Mouse (Mus musculus): ENCODE data around the gene Cdk14. TPM values are rescaled to one million over a fixed set of nuclear protein-coding genes. Genes with fewer than 3 reads are reported as not detected.

Gene Cdk14
- polyA plus RNA-seq, 1 experiment from 2014 or later, result 44.1 TPM

DNA sequence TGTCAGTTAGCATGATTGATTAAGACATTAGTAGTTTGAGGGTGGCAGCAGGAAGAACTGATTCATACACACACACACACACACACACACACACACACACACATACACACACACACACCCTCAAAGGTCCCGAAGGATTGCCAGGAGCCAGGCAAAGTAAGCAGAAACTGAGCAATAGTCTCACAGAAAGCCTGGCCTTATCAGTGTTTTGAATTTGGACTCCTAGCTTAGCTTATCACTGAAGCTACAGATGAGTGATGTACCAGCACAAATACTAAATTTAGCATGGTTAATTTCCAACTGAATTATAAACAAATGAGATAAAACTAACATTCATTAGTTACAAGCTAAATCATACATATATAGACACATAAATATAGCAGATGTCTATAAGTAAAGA lies 230.5 kb downstream of the Cdk14 start:
- Histone ChIP-seq H3K27ac (replicated peaks) (no peak overlapping the region), H3K4me2 (no peak overlapping the region), H3K9ac (no peak overlapping the region), H3K4me1 (replicated peaks) (no peaks in the 10 kb centered on the region), H3K4me3 (no peak overlapping the region), H3K36me3 (no peaks in the 10 kb centered on the region), H3K9me3 (no peaks in the 10 kb centered on the region), H3K27me3 (no peaks in the 10 kb centered on the region)
- ATAC-seq (ENCODE audit: low FRiP score, low read depth), result no peak
- WGBS, result 72% methylated on average over 1 of the region's 1 CpGs

GRCm38 (mm10) chr5:5185987-5186742 lies 233.9 kb downstream of the Cdk14 start:
- no peak overlapping the region for H3K4me2 ChIP-seq
- no peak overlapping the region for H3K27ac ChIP-seq (replicated peaks)
- no peak for ATAC-seq (ENCODE audit: low FRiP score, low read depth)
- no peaks in the 10 kb centered on the region for H3K27me3 ChIP-seq
- no peak overlapping the region for H3K9ac ChIP-seq
- 78% methylated on average over 3 of the region's 3 CpGs for WGBS
- H3K9me3 ChIP-seq, result no peaks in the 10 kb centered on the region
- H3K36me3 ChIP-seq, result no peaks in the 10 kb centered on the region
- H3K4me3 ChIP-seq, result no peak overlapping the region
- H3K4me1 ChIP-seq (replicated peaks), result no peaks in the 10 kb centered on the region

- Histone ChIP-seq H3K4me3 (no peak overlapping the region), H3K4me2 (no peak overlapping the region), H3K36me3 (no peaks in the 10 kb centered on the region), H3K4me1 (replicated peaks) (no peaks in the 10 kb centered on the region), H3K27ac (replicated peaks) (no peak overlapping the region), H3K9me3 (no peaks in the 10 kb centered on the region), H3K9ac (no peak overlapping the region), H3K27me3 (no peaks in the 10 kb centered on the region)
- no peak for ATAC-seq (ENCODE audit: low FRiP score, low read depth)
Measured at GRCm38 (mm10) chr5:5185521-5185920, 234.6 kb downstream of the Cdk14 start.

DNA sequence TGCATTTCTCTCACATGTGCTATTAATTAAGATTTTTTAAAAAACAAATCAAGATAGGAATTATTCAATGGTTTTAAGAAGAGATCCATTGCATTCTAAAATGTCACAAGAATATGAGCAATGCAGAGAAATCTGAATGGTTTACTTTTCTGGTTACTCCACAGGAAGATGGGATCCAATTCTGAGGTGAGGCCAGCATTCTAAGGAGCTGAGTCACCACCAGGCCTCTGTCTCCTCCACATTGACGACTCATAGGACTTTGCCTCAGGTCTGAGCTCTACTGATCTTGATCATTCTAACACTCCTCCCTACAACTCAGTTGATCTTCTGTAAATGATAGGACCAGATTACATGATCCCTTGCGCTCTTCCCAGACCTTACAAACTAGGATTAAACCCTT lies 239.4 kb downstream of the Cdk14 start:
- Histone ChIP-seq H3K9ac (no peak overlapping the region), H3K4me1 (replicated peaks) (no peaks in the 10 kb centered on the region; the same call in 1 of the 2 replicates), H3K4me2 (no peak overlapping the region), H3K27me3 (no peaks in the 10 kb centered on the region), H3K9me3 (no peaks in the 10 kb centered on the region), H3K4me3 (no peak overlapping the region), H3K36me3 (no peaks in the 10 kb centered on the region), H3K27ac (replicated peaks) (no peak overlapping the region)
- no peak for ATAC-seq (ENCODE audit: low FRiP score, low read depth)
- WGBS, result 94% methylated on average over 2 of the region's 2 CpGs

DNA sequence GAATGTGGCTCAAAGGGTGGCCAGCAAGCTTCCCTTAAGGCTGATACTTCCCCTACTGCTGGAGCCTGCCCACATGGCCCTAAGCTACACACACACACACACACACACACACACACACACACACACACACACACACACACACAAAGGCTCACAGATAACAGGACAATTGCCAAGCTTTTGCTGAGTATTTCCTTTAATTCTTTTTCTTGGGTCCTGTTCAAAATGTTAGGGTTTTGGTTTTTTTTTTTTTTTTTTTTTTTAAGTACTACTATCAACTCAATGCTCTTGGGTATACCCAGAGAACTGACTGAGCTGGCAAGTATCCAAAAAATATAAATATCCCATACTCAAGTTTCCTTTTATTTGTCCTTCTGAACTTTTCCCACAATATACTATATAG lies 239.8 kb downstream of the Cdk14 start:
- ATAC-seq (ENCODE audit: low FRiP score, low read depth), result no peak
- Histone ChIP-seq H3K36me3 (no peaks in the 10 kb centered on the region), H3K4me2 (no peak overlapping the region), H3K4me3 (no peak overlapping the region), H3K9ac (no peak overlapping the region), H3K9me3 (no peaks in the 10 kb centered on the region), H3K4me1 (replicated peaks) (no peaks in the 10 kb centered on the region; the same call in 1 of the 2 replicates), H3K27ac (replicated peaks) (no peak overlapping the region), H3K27me3 (no peaks in the 10 kb centered on the region)

DNA sequence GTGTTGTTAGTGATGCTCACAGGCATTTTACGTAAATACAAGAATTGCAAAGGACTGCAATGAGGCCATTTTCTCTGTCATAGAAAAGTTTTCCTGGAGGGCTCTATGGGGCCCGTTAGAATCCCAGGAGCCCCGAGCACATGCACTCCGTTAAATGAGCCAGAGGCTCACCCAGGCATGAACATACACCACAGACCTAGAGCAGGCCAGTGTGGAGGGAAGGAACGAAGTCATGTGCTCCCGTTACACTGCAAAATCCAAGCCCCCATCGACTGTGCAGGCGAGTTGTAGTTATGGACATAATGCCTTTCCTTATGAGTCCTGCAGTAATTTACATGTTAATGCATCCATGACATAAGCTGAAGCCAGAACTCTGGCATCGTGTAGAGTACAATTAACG lies 244.1 kb downstream of the Cdk14 start:
- no peaks in the 10 kb centered on the region for H3K36me3 ChIP-seq
- H3K27ac ChIP-seq (replicated peaks), result no peak overlapping the region
- no peak overlapping the region for H3K9ac ChIP-seq
- WGBS, result 58% methylated on average over 10 of the region's 10 CpGs
- no peaks in the 10 kb centered on the region for H3K9me3 ChIP-seq
- H3K27me3 ChIP-seq, result no peaks in the 10 kb centered on the region
- ATAC-seq (ENCODE audit: low FRiP score, low read depth), result peak; percentile 68; the same call in 1 of the 2 replicates
- H3K4me2 ChIP-seq, result no peak overlapping the region
- peaks cover 4% of the 10 kb centered on the region; the same call in 1 of the 2 replicates for H3K4me1 ChIP-seq (replicated peaks)
- no peak overlapping the region for H3K4me3 ChIP-seq

DNA sequence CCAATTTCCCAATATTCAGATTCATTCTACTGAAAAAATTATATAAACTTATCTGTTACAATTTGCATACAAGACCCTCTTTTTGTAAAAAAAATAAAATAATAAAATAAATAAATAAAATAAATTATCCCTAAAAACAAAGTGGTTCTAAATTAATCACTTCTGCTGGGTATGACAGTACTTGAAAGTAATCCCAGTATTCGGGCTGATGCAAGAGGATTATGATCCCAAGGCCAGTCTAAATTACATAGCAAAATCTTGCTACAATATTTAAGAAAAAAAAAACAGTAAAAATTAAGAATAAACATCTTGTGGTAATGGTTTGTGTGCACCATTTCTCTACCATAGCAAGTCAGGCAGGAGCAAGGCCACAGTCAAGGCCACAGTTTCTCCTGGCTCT lies 244.5 kb downstream of the Cdk14 start:
- Histone ChIP-seq H3K4me3 (no peak overlapping the region), H3K27ac (replicated peaks) (no peak overlapping the region), H3K36me3 (no peaks in the 10 kb centered on the region), H3K27me3 (no peaks in the 10 kb centered on the region), H3K4me1 (replicated peaks) (peaks cover 4% of the 10 kb centered on the region; the same call in 1 of the 2 replicates), H3K4me2 (no peak overlapping the region), H3K9me3 (no peaks in the 10 kb centered on the region), H3K9ac (no peak overlapping the region)
- WGBS, result 85% methylated on average over 1 of the region's 1 CpGs
- ATAC-seq (ENCODE audit: low FRiP score, low read depth), result no peak

- no peaks in the 10 kb centered on the region for H3K36me3 ChIP-seq
- H3K4me2 ChIP-seq, result no peak overlapping the region
- H3K9ac ChIP-seq, result no peak overlapping the region
- no peaks in the 10 kb centered on the region for H3K27me3 ChIP-seq
- WGBS, result 46% methylated on average over 1 of the region's 1 CpGs
- H3K4me3 ChIP-seq, result no peak overlapping the region
- H3K9me3 ChIP-seq, result no peaks in the 10 kb centered on the region
- H3K27ac ChIP-seq (replicated peaks), result no peak overlapping the region
- H3K4me1 ChIP-seq (replicated peaks), result peaks cover 4% of the 10 kb centered on the region; the same call in 1 of the 2 replicates
- ATAC-seq (ENCODE audit: low FRiP score, low read depth), result no peak
Measured at GRCm38 (mm10) chr5:5175090-5175489, 245.0 kb downstream of the Cdk14 start.

DNA sequence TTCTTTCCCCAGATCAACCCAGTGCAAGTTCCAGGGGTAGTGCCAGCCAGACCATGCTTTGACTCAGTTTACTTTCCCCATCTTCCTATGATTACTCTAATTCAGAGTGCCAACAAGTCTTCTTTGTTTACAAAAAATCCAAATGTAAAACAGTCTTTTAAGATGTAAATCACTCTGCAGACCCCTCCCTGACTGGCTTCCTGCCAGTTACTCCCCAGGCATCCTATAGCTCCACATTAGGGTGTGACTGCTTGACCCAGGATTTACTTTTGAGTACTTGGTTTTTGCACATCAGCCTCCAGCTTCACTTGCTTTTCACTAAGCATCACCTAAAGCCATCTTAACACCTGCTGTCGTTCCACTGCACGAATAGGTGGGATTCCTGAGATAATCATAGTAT lies 254.0 kb downstream of the Cdk14 start:
- 29% methylated on average over 2 of the region's 2 CpGs for WGBS
- Histone ChIP-seq H3K36me3 (no peaks in the 10 kb centered on the region), H3K27me3 (no peaks in the 10 kb centered on the region), H3K9ac (no peak overlapping the region), H3K4me1 (replicated peaks) (no peaks in the 10 kb centered on the region), H3K4me2 (no peak overlapping the region), H3K27ac (replicated peaks) (no peak overlapping the region), H3K9me3 (no peaks in the 10 kb centered on the region), H3K4me3 (no peak overlapping the region)
- no peak for ATAC-seq (ENCODE audit: low FRiP score, low read depth)

DNA sequence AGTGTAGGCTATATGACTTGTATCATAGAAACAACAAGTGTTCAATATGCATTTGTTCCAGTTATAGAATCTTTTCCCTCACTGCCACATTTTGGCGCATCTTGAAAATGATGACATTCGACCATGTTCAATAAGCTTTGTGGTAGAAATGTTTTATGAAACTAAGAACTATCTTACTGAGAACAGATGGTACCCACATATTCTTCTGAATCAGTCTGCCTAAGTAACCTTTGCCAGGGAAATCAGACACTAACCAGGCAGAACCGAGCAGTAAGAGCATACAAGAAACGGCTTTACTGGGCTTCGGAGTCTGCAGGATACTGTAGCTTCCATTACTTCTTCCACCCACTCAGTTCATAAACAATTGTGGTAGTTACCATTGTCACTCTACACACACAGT lies 255.8 kb downstream of the Cdk14 start:
- H3K36me3 ChIP-seq, result no peaks in the 10 kb centered on the region
- H3K4me2 ChIP-seq, result no peak overlapping the region
- H3K9ac ChIP-seq, result no peak overlapping the region
- no peaks in the 10 kb centered on the region for H3K27me3 ChIP-seq
- ATAC-seq (ENCODE audit: low FRiP score, low read depth), result no peak
- H3K27ac ChIP-seq (replicated peaks), result no peak overlapping the region
- no peaks in the 10 kb centered on the region for H3K4me1 ChIP-seq (replicated peaks)
- H3K4me3 ChIP-seq, result no peak overlapping the region
- 93% methylated on average over 5 of the region's 5 CpGs for WGBS
- no peaks in the 10 kb centered on the region for H3K9me3 ChIP-seq

DNA sequence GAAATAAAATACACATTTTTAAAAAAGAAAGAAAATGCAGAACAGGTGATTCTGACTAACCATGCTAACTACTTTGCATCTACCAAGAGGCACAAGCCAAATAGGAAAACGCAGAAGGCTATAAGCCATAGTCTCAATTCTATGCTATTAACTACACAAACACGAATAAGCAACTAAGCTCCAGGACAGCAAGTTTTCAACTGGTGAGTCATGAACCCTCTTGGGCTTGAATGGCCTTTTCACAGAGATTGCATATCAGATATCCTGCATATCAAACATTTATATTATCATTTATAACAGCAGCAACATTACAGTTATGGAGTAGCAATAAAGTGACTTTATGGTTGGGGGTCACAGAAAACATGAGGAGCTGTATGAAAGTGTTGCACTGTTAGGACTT lies 256.3 kb downstream of the Cdk14 start:
- H3K4me2 ChIP-seq, result no peak overlapping the region
- no peak for ATAC-seq (ENCODE audit: low FRiP score, low read depth)
- no peak overlapping the region for H3K4me3 ChIP-seq
- no peaks in the 10 kb centered on the region for H3K36me3 ChIP-seq
- no peaks in the 10 kb centered on the region for H3K4me1 ChIP-seq (replicated peaks)
- H3K9me3 ChIP-seq, result no peaks in the 10 kb centered on the region
- H3K9ac ChIP-seq, result no peak overlapping the region
- H3K27me3 ChIP-seq, result no peaks in the 10 kb centered on the region
- H3K27ac ChIP-seq (replicated peaks), result no peak overlapping the region
- WGBS, result 93% methylated on average over 2 of the region's 2 CpGs

DNA sequence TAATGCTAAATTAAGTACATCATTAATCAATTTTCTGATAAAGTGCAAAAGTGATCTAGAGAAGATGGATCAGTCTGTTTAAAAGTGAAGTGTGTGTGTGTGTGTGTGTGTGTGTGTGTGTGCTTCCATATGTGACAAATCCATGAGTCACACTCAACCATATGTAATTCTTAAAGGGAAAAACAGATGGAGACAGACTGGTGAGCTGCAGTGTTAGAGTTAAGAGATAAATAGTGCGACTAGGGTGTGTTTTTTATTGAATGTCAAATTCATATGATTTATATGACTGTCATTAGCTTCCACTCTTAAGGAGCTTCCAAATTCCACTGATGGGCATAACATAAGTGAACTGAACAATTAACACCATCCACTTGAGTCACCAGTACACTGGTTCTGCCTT lies 260.6 kb downstream of the Cdk14 start:
- Histone ChIP-seq H3K27me3 (no peaks in the 10 kb centered on the region), H3K27ac (replicated peaks) (no peak overlapping the region), H3K36me3 (no peaks in the 10 kb centered on the region), H3K4me2 (no peak overlapping the region), H3K4me3 (no peak overlapping the region), H3K9me3 (no peaks in the 10 kb centered on the region), H3K9ac (no peak overlapping the region), H3K4me1 (replicated peaks) (no peaks in the 10 kb centered on the region)
- no peak for ATAC-seq (ENCODE audit: low FRiP score, low read depth)
- WGBS, result 89% methylated on average over 1 of the region's 1 CpGs

GRCm38 (mm10) chr5:5139855-5140254 lies 280.3 kb downstream of the Cdk14 start:
- WGBS, result 91% methylated on average over 5 of the region's 5 CpGs
- Histone ChIP-seq H3K9me3 (no peaks in the 10 kb centered on the region), H3K4me2 (no peak overlapping the region), H3K27ac (replicated peaks) (no peak overlapping the region), H3K27me3 (no peaks in the 10 kb centered on the region), H3K36me3 (no peaks in the 10 kb centered on the region), H3K4me3 (no peak overlapping the region), H3K9ac (no peak overlapping the region), H3K4me1 (replicated peaks) (no peaks in the 10 kb centered on the region)
- ATAC-seq (ENCODE audit: low FRiP score, low read depth), result no peak
